Mouse (Mus musculus) liver, embryonic 14.5 days (tissue): ENCODE measurements at regions not wholly inside any gene's neighbourhood (a gene's known extent, or its start where the extent isn't known, plus 50 kb on each side); places are given as distances from the start of the nearest gene placed in this dataset.

ENCODE experiments used
- CTCF ChIP-seq: IDR thresholded peaks from 2 replicates; pipeline ENCODE4 v1.5.1; 2016; ENCODE audit warnings: antibody characterized with exemption, low read depth, control low read depth
- EP300 ChIP-seq: IDR thresholded peaks from 2 replicates; pipeline ENCODE4 v1.6.1; 2016; ENCODE audit warnings: antibody characterized with exemption, low read depth

- no peak for TF ChIP-seq CTCF
- TF ChIP-seq EP300 = no peak
Measured at GRCm38 (mm10) chr13:38875923-38876322, 84.8 kb downstream of the Slc35b3 start.
